Mouse (Mus musculus): ENCODE data around the gene Faap20.

DNA sequence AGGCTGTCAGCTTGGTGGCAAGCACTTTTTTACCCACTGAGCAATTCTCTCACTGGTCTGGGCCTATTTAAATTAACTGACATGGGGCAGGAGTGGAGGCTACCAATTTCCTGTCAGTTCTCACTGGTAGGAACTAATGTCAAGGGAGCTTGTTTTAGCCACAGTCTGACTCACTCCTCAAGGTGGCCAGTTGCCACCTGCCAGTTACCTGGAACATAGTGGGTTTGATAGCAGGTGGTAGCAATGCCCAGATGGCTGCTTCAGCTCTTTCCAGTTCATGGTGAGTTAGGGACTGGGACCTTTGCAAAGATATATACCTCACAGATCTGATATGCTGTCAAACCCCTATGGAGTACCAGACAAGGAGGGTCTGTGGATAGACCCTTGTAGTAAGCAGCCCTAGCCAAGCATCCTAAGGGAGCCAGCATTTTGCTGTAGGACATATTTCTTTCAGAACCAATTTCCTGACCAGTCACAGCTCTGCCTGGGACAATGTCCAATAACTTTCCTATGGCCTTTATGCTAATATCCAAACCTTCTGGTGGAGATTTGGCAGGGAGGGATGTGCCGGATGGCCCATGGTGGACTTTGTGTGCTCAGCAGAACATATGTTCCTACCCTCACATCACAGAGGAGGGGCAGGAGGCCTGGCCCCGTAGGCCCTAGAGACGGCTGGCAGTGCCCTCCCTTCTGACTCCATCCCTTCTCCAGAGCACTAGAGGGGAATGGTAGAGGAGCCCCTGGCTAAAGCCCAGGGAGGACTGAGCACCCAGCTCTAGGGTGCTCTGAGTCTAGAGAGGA, 15.1 kb downstream of the Faap20 start:
- TF ChIP-seq CTCF (IDR thresholded peaks at IDR 0.05), result no peak
- TF ChIP-seq EP300 (IDR thresholded peaks at IDR 0.05), result no peak

Data from lung, postnatal 0 days (tissue).